Mouse (Mus musculus) heart, postnatal 4 days (tissue): ENCODE measurements around the gene Acss1. TPM values are rescaled to one million over a fixed set of nuclear protein-coding genes. Genes with fewer than 3 reads are reported as not detected.
A peak's percentile ranks its signal among the peaks of the same experiment; 100 is the strongest.

ENCODE experiments used
- DNase-seq: peaks from one replicate; pipeline ENCODE4 v3.0.0; 2021
- total RNA-seq, 2 experiments: library from RNA; stranded (reverse); gene quantifications; 2 replicates each; pipeline ENCODE4 v1.2.3; 2021

Acss1 gene
- total RNA-seq, 2 experiments from 2014 or later, result 26.7 to 27.3 TPM

DNA sequence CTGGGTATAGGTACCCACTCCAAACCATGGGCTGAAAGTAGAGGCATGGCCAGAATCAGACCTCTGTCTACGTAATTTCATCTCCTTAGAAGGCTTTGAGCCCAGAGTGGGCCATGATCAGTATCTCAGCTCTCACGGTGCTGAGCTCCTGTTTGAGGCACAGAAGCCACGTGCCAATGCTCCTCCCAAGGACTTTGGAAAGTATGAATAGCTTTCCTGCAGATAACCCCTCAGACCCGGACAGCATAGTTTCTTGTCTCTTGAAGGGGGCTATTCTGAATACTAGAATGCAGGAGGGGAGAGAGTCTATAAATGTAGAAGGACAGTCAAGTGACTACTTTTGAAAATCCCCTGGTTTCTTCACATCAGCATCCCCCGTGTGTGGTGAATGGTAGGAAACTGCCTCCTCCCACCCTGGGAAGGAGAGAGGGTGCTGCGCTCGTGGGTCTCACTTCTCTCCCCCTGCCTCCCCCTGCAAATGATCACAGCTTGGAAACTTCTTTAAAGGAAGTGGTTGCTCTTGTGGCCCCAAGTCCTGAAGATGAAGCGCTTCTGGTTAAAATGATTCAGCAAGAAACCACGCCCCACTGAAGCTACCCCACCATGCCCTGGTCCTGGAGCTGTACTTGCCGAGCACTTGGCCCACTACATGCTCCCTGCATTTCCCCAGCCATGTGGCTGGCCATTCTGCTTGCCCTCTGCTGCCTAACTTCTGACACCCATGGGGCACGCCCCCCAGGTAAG, 98.3 kb downstream of the Acss1 start, which contains the start of gene Cst7:
TSS of gene Cst7 (plus strand) at position 569 of the 744 bp plus-strand sequence.
- DNase-seq, result peak; percentile 3

Other genes starting within 250 kb of the Acss1 start
- 1 to 10 TPM; 6.3 to 7.1 TPM for gene Zfp442, start 217.0 kb downstream of the Acss1 start, total RNA-seq
- under 1 TPM; 0.17 to 0.25 TPM for gene Zfp345, start 183.4 kb downstream of the Acss1 start, total RNA-seq
- gene Cst7, start 98.1 kb downstream of the Acss1 start, total RNA-seq, result not detected
- gene Apmap, start 59.9 kb downstream of the Acss1 start, total RNA-seq, result 10 to 100 TPM; 33.5 to 37.6 TPM
- not detected for gene Vsx1, start 20.9 kb upstream of the Acss1 start, total RNA-seq
- 10 to 100 TPM; 16.9 to 18.0 TPM for gene Entpd6, start 80.5 kb upstream of the Acss1 start, total RNA-seq
- gene Pygb, start 118.2 kb upstream of the Acss1 start, total RNA-seq, result 100 to 1,000 TPM; 344 to 352 TPM
- 10 to 100 TPM; 30.0 to 30.7 TPM for gene Abhd12, start 236.2 kb upstream of the Acss1 start, total RNA-seq
- 10 to 100 TPM; 16.8 to 18.9 TPM for gene Gins1, start 236.9 kb upstream of the Acss1 start, total RNA-seq